Mouse (Mus musculus): Measurements from ENCODE around the gene Arhgap5.

DNA sequence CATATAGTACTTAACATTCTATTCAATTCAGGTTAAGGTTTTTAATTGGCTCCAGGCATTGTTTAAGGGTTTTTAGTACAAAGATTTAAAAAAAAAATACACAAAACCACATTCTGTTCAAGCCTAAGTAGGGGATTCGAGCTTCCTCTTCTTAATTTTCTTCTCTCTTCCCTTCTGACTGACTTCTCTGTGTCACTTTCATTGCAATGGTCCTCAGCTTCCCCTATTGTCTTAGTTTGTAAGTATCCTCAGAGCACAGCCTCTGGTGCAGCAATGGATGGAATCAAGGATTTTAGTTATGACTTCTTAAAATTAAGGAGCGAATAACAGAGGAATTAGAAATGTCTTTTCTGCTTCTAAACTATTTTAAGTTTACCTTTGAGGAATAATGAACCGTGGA lies 1.6 kb upstream of the Arhgap5 start:
- no peak for TF ChIP-seq CTCF (IDR thresholded peaks at IDR 0.05; ENCODE audit: low read depth)
- TF ChIP-seq EP300 (IDR thresholded peaks at IDR 0.05; ENCODE audit: low read depth): no peak

Data from heart, postnatal 0 days (tissue).